In genomic region chr4:33337999-33338398, GRCm38 (mm10) we compare ENCODE assay signal across 13 mouse cellular contexts. TPM values are rescaled to one million over a fixed set of nuclear protein-coding genes. Genes with fewer than 3 reads are reported as not detected.
A peak's percentile ranks its signal among the peaks of the same experiment; 100 is the strongest.
DNase-seq lines count a peak whose midpoint lies in the region; ATAC-seq lines count a peak whose summit lies in the region.
"Had no signal": no experiment of that assay in that cellular context is flagged by ENCODE, and none has a peak within 500 bp of the region (broad histone marks: within the 10 kb centered on the region; RNA-seq: fewer than 3 reads in every experiment).

No protein-coding gene starts in this region.

- no peak overlapping the region for H3K4me3 ChIP-seq in liver, embryonic 15.5 days (replicated peaks)
- H3K4me3 ChIP-seq: gastrocnemius, adult 2 months; neural tube, embryonic 13.5 days had no signal

- H3K4me2 ChIP-seq in liver, embryonic 15.5 days, result no peak overlapping the region
- H3K4me2 ChIP-seq: hindbrain, embryonic 14.5 days; neural tube, embryonic 13.5 days had no signal

- peaks cover 52% of the 10 kb centered on the region for H3K36me3 ChIP-seq in liver, embryonic 15.5 days (replicated peaks)

- H3K4me1 ChIP-seq in liver, embryonic 15.5 days (replicated peaks), result peaks cover 12% of the 10 kb centered on the region
- H3K4me1 ChIP-seq: neural tube, embryonic 13.5 days had no signal

- H3K9me3 ChIP-seq in liver, embryonic 15.5 days (replicated peaks), result no peaks in the 10 kb centered on the region
- H3K9me3 ChIP-seq: neural tube, embryonic 13.5 days had no signal

- H3K27ac ChIP-seq in liver, embryonic 15.5 days (replicated peaks), result peak overlapping the region; percentile 61
- H3K27ac ChIP-seq: gastrocnemius, adult 2 months; hindbrain, embryonic 14.5 days; neural tube, embryonic 13.5 days had no signal

- H3K9ac ChIP-seq in liver, embryonic 15.5 days, result no peak overlapping the region
- H3K9ac ChIP-seq: hindbrain, embryonic 14.5 days; neural tube, embryonic 13.5 days had no signal

- ATAC-seq in liver, embryonic 15.5 days (ENCODE audit: insufficient read depth), result peak; percentile 73

- 91% methylated on average over 1 of the region's 1 CpGs for WGBS in liver, embryonic 15.5 days (ENCODE audit: insufficient replicate concordance)

- H3K27me3 ChIP-seq in liver, embryonic 15.5 days, result no peaks in the 10 kb centered on the region
- H3K27me3 ChIP-seq: neural tube, embryonic 13.5 days had no signal

- peak; percentile 40 for DNase-seq in embryo, embryonic 10 days (ENCODE audit: low spot score)
- DNase-seq in embryo, embryonic 9.5 days (ENCODE audit: extremely low spot score), result no peak
- peak; percentile 52 for DNase-seq in Muller cell, postnatal 12 days (ENCODE audit: inconsistent ontology term)
- peak; percentile 19 for DNase-seq in c-Kit-positive CD71-positive TER-119-negative erythroid progenitor cells, embryonic 14.5 days (ENCODE audit: low read depth)
- no peak for DNase-seq in frontal cortex, postnatal 25 days (ENCODE audit: low spot score in 2 of 2)
- DNase-seq in urinary bladder, postnatal 10 days (ENCODE audit: low spot score), result no peak
- DNase-seq in thymus, postnatal 0 days (ENCODE audit: low spot score), result no peak
- DNase-seq: B cell, adult 2 months; cerebellum, adult 8-10 months; gastrocnemius, adult 2 months had no signal

RNA-seq across cellular contexts. Expression of gene Rngtt, which starts 27.9 kb away (rescaled TPM):
- 13.2 and 14.5 TPM in 2 replicates for polyA plus RNA-seq in liver, embryonic 15.5 days (2015; fragmentation: Nextera tagmentation; extraction: Ambion mirVana)
- polyA plus RNA-seq in thymus, postnatal 0 days (2015; fragmentation: Nextera tagmentation; extraction: Ambion mirVana), result 33.1 and 35.2 TPM in 2 replicates

RNA-seq across cellular contexts. Expression of gene Pnrc1, which starts 48.0 kb away (rescaled TPM):
- polyA plus RNA-seq in liver, embryonic 15.5 days (2015; fragmentation: Nextera tagmentation; extraction: Ambion mirVana), result 46.9 and 52.0 TPM in 2 replicates
- polyA plus RNA-seq in thymus, postnatal 0 days (2015; fragmentation: Nextera tagmentation; extraction: Ambion mirVana), result 182 and 195 TPM in 2 replicates

Comparison
In these comparisons a context has a peak if more than half of its experiments do, and no peak if none do; other contexts are left out.
1. DNase-seq: peak in embryo, embryonic 10 days (single experiment), Muller cell, postnatal 12 days (single experiment) and c-Kit-positive CD71-positive TER-119-negative erythroid progenitor cells, embryonic 14.5 days (single experiment); none in embryo, embryonic 9.5 days (single experiment), frontal cortex, postnatal 25 days (0 of 2), urinary bladder, postnatal 10 days (single experiment) and thymus, postnatal 0 days (single experiment).